Mouse (Mus musculus) lung, postnatal 0 days (tissue): ENCODE measurements around the gene Tspan9. TPM values are rescaled to one million over a fixed set of nuclear protein-coding genes. Genes with fewer than 3 reads are reported as not detected.

ENCODE experiments used
- ATAC-seq: fragments of 200-750 bp; cut with Nextera tagmentation; 2 replicates; pipeline ENCODE4 v1.8.0; 2017; ENCODE audit warnings: moderate library complexity
- DNase-seq: peaks from one replicate; pipeline ENCODE4 v3.0.0-alpha.2; 2016; ENCODE audit warnings: low spot score
- H3K27ac ChIP-seq: fragments of 300-500 bp; sonication (generic); 2 replicates; pipeline ENCODE4 v1.5.1; 2014; ENCODE audit warnings: antibody characterized with exemption, mild to moderate bottlenecking, low read length, mixed read lengths
- H3K27me3 ChIP-seq: fragments of 300-500 bp; sonication (generic); replicated peaks from 2 replicates; pipeline ENCODE4 v1.6.1; 2014; ENCODE audit warnings: low read length, mixed read lengths; ENCODE audit not compliant: insufficient read depth
- H3K36me3 ChIP-seq: fragments of 300-500 bp; sonication (generic); 2 replicates; pipeline ENCODE4 v1.6.1; 2014; ENCODE audit warnings: low read length, mixed read lengths; ENCODE audit not compliant: insufficient read depth
- H3K4me1 ChIP-seq: fragments of 300-500 bp; sonication (generic); 2 replicates; pipeline ENCODE4 v1.6.1; 2014; ENCODE audit warnings: antibody characterized with exemption, low read depth, low read length, mixed read lengths; ENCODE audit not compliant: insufficient read depth
- H3K4me2 ChIP-seq: fragments of 300-500 bp; sonication (generic); replicated peaks from 2 replicates; pipeline ENCODE4 v1.6.1; 2014; ENCODE audit warnings: low read depth, mild to moderate bottlenecking, low read length, moderate library complexity, mixed read lengths
- H3K4me3 ChIP-seq: fragments of 300-500 bp; sonication (generic); 2 replicates; pipeline ENCODE4 v1.5.1; 2014; ENCODE audit warnings: low read depth, low read length
- H3K9ac ChIP-seq: fragments of 300-500 bp; sonication (generic); replicated peaks from 2 replicates; pipeline ENCODE4 v1.6.1; 2014; ENCODE audit warnings: low read depth, mild to moderate bottlenecking
- H3K9me3 ChIP-seq: fragments of 300-500 bp; sonication (generic); 2 replicates; pipeline ENCODE4 v1.6.1; 2016; ENCODE audit warnings: low read length, mixed read lengths
- CTCF ChIP-seq: IDR thresholded peaks from 2 replicates; pipeline ENCODE4 v1.5.1; 2016; ENCODE audit warnings: antibody characterized with exemption, mild to moderate bottlenecking
- EP300 ChIP-seq: IDR thresholded peaks from 2 replicates; pipeline ENCODE4 v1.6.1; 2016; ENCODE audit warnings: antibody characterized with exemption, mild to moderate bottlenecking, control low read depth
- WGBS: fragments of 180-500 bp; shearing (Covaris S2); extraction: QIAGEN DNeasy Blood & Tissue Kit; methylation state at CpG from one replicate; pipeline ENCODE4 v1.1.7; 2014; 5-methylcytosine and 5-hydroxymethylcytosine counted together
- polyA plus RNA-seq: library from polyadenylated mRNA; unstranded; fragments of >200 nt; fragmentation: Nextera tagmentation; extraction: Ambion mirVana; gene quantifications from 2 replicates; pipeline ENCODE4 v1.2.1, GENCODE M21; 2015

The Tspan9 gene
- polyA plus RNA-seq, 1 experiment from 2014 or later, result 136 TPM

GRCm38 (mm10) chr6:128079576-128080224 lies 63.7 kb downstream of the Tspan9 start:
- Histone ChIP-seq H3K9ac (no peak overlapping the region), H3K36me3 (no peaks in the 10 kb centered on the region; the same call in 1 of the 2 replicates), H3K9me3 (no peaks in the 10 kb centered on the region), H3K4me1 (peaks cover 22% of the 10 kb centered on the region), H3K27ac (no peak overlapping the region), H3K4me2 (no peak overlapping the region), H3K4me3 (no peak overlapping the region), H3K27me3 (no peaks in the 10 kb centered on the region)
- DNase-seq (no peak), ATAC-seq (no peak)
- TF ChIP-seq EP300, result no peak
- TF ChIP-seq CTCF, result no peak
- 48% methylated on average over 9 of the region's 9 CpGs for WGBS

DNA sequence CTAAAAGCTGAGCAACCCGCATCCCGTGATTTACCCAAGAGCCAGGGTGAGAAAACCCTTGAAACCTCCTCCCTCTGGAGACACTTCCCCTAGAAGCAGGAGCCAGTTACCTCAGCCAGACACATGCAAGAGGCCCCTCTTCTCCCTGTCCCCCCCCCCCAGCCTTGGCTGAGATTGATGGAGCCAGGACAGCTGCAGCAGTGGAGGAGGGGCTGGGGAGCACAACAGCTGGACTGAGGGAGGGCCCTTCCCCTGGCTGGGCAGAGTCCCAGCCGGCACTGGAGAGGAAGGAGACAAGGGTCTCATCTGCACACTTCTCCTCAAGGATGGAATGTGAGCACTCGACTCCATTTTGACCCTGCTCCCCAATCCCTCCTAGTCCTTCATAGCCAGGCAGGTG lies 64.9 kb downstream of the Tspan9 start:
- H3K4me1 ChIP-seq, result peaks cover 22% of the 10 kb centered on the region
- ATAC-seq, result peak; percentile 44
- H3K36me3 ChIP-seq, result no peaks in the 10 kb centered on the region; the same call in 1 of the 2 replicates
- H3K27ac ChIP-seq, result no peak overlapping the region
- WGBS, result 32% methylated on average over 4 of the region's 4 CpGs
- no peak overlapping the region for H3K9ac ChIP-seq
- DNase-seq, result peak; percentile 47
- H3K9me3 ChIP-seq, result no peaks in the 10 kb centered on the region
- H3K4me3 ChIP-seq, result no peak overlapping the region
- H3K4me2 ChIP-seq, result no peak overlapping the region
- TF ChIP-seq EP300 (no peak), CTCF (no peak)
- no peaks in the 10 kb centered on the region for H3K27me3 ChIP-seq

GRCm38 (mm10) chr6:128076104-128077020 lies 67.0 kb downstream of the Tspan9 start:
- H3K4me3 ChIP-seq, result no peak overlapping the region
- no peaks in the 10 kb centered on the region for H3K27me3 ChIP-seq
- H3K36me3 ChIP-seq, result no peaks in the 10 kb centered on the region
- WGBS, result 55% methylated on average over 21 of the region's 21 CpGs
- peaks cover 22% of the 10 kb centered on the region for H3K4me1 ChIP-seq
- H3K9me3 ChIP-seq, result no peaks in the 10 kb centered on the region
- peak; percentile 45; the same call in 1 of the 2 replicates for TF ChIP-seq EP300
- no peak for TF ChIP-seq CTCF
- DNase-seq (peak; percentile 72), ATAC-seq (peak; percentile 87)
- H3K27ac ChIP-seq, result peak overlapping the region; percentile 52
- no peak overlapping the region for H3K9ac ChIP-seq
- H3K4me2 ChIP-seq, result no peak overlapping the region

GRCm38 (mm10) chr6:128075453-128076003 lies 67.9 kb downstream of the Tspan9 start:
- WGBS, result 36% methylated on average over 5 of the region's 5 CpGs
- peak; percentile 29 for DNase-seq

GRCm38 (mm10) chr6:128070921-128071558 lies 72.4 kb downstream of the Tspan9 start:
- WGBS, result 85% methylated on average over 12 of the region's 12 CpGs
- ATAC-seq, result no peak
- H3K27ac ChIP-seq, result no peak overlapping the region

More at GRCm38 (mm10) chr6:128075453-128076003, 67.9 kb downstream of the Tspan9 start:
- no peak for ATAC-seq
- Histone ChIP-seq H3K4me1 (peaks cover 22% of the 10 kb centered on the region), H3K27ac (peak overlapping the region; percentile 38; the same call in 1 of the 2 replicates), H3K9ac (no peak overlapping the region), H3K36me3 (no peaks in the 10 kb centered on the region), H3K27me3 (no peaks in the 10 kb centered on the region), H3K4me2 (no peak overlapping the region), H3K4me3 (no peak overlapping the region), H3K9me3 (no peaks in the 10 kb centered on the region)
- no peak for TF ChIP-seq EP300
- TF ChIP-seq CTCF, result no peak

More at GRCm38 (mm10) chr6:128070921-128071558, 72.4 kb downstream of the Tspan9 start:
- peaks cover 11% of the 10 kb centered on the region; the same call in 1 of the 2 replicates for H3K4me1 ChIP-seq
- no peak overlapping the region for H3K4me2 ChIP-seq
- H3K9ac ChIP-seq, result no peak overlapping the region
- H3K4me3 ChIP-seq, result no peak overlapping the region
- TF ChIP-seq EP300 (no peak), CTCF (no peak)
- DNase-seq, result no peak
- no peaks in the 10 kb centered on the region for H3K36me3 ChIP-seq
- H3K9me3 ChIP-seq, result no peaks in the 10 kb centered on the region
- H3K27me3 ChIP-seq, result no peaks in the 10 kb centered on the region
